Mouse (Mus musculus) forebrain, postnatal 0 days (tissue): ENCODE measurements around the gene Mrps27. TPM values are rescaled to one million over a fixed set of nuclear protein-coding genes. Genes with fewer than 3 reads are reported as not detected.
A peak's percentile ranks its signal among the peaks of the same experiment; 100 is the strongest.

ENCODE experiments used
- ATAC-seq: fragments of 200-750 bp; cut with Nextera tagmentation; 2 replicates; pipeline ENCODE4 v1.8.0; 2017; ENCODE audit warnings: mild to moderate bottlenecking, moderate library complexity
- DNase-seq: peaks from one replicate; pipeline ENCODE4 v3.0.0-alpha.2; 2015
- H3K27ac ChIP-seq: fragments of 300-500 bp; sonication (generic); 2 replicates; pipeline ENCODE4 v1.5.1; 2014; ENCODE audit warnings: low read depth, mild to moderate bottlenecking, antibody characterized with exemption, low read length, moderate library complexity, mixed read lengths
- H3K27me3 ChIP-seq: fragments of 300-500 bp; sonication (generic); 2 replicates; pipeline ENCODE4 v1.6.1; 2014; ENCODE audit warnings: mild to moderate bottlenecking, low read length, mixed read lengths; ENCODE audit not compliant: insufficient read depth
- H3K36me3 ChIP-seq: fragments of 300-500 bp; sonication (generic); 2 replicates; pipeline ENCODE4 v1.6.1; 2014; ENCODE audit warnings: mild to moderate bottlenecking, moderate library complexity; ENCODE audit not compliant: insufficient read depth
- H3K4me1 ChIP-seq: fragments of 300-500 bp; sonication (generic); 2 replicates; pipeline ENCODE4 v1.6.1; 2014; ENCODE audit warnings: antibody characterized with exemption; ENCODE audit not compliant: insufficient read depth
- H3K4me2 ChIP-seq: fragments of 300-500 bp; sonication (generic); 2 replicates; pipeline ENCODE4 v1.6.1; 2014; ENCODE audit warnings: low read depth, mild to moderate bottlenecking, moderate library complexity
- H3K4me3 ChIP-seq: fragments of 300-500 bp; sonication (generic); 2 replicates; pipeline ENCODE4 v1.5.1; 2014; ENCODE audit warnings: low read depth, low read length, mixed read lengths
- H3K9ac ChIP-seq: fragments of 300-500 bp; sonication (generic); 2 replicates; pipeline ENCODE4 v1.6.1; 2014; ENCODE audit warnings: mild to moderate bottlenecking
- H3K9me3 ChIP-seq: fragments of 300-500 bp; sonication (generic); 2 replicates; pipeline ENCODE4 v1.6.1; 2016; ENCODE audit warnings: low read length
- CTCF ChIP-seq: sonication (generic); IDR thresholded peaks from 2 replicates; pipeline ENCODE4 v1.5.1; 2016; ENCODE audit warnings: antibody characterized with exemption, control low read depth, low read depth
- WGBS: fragments of 180-500 bp; shearing (Covaris S2); extraction: QIAGEN DNeasy Blood & Tissue Kit; methylation state at CpG from one replicate; pipeline ENCODE4 v1.1.7; 2014; 5-methylcytosine and 5-hydroxymethylcytosine counted together
- polyA plus RNA-seq: library from polyadenylated mRNA; unstranded; fragments of >200 nt; fragmentation: Nextera tagmentation; extraction: Ambion mirVana; gene quantifications from 2 replicates; pipeline ENCODE4 v1.2.1, GENCODE M21; 2015
- total RNA-seq: library from RNA; depleted of rRNA; stranded (reverse); fragments of >200 nt; gene quantifications from 2 replicates; pipeline ENCODE4 v1.2.3, GENCODE M21; 2014; rRNA removed

Mrps27 gene
- total and polyA plus RNA-seq, 2 experiments from 2014 or later: 23.9 to 39.6 TPM

GRCm38 (mm10) chr13:99452444-99452843, 107.9 kb downstream of the Mrps27 start:
- no peak overlapping the region for H3K27ac ChIP-seq
- H3K4me3 ChIP-seq: no peak overlapping the region
- H3K9me3 ChIP-seq: no peaks in the 10 kb centered on the region
- DNase-seq: no peak
- H3K9ac ChIP-seq: no peak overlapping the region
- no peak for ATAC-seq
- H3K27me3 ChIP-seq: no peaks in the 10 kb centered on the region
- H3K4me1 ChIP-seq: peaks cover 22% of the 10 kb centered on the region
- H3K36me3 ChIP-seq: no peaks in the 10 kb centered on the region
- no peak for TF ChIP-seq CTCF
- H3K4me2 ChIP-seq: no peak overlapping the region
- 82% methylated on average over 3 of the region's 3 CpGs for WGBS

GRCm38 (mm10) chr13:99454977-99455376, 110.4 kb downstream of the Mrps27 start:
- H3K4me1 ChIP-seq: peaks cover 10% of the 10 kb centered on the region; the same call in 1 of the 2 replicates
- no peak overlapping the region for H3K4me3 ChIP-seq
- H3K4me2 ChIP-seq: no peak overlapping the region
- ATAC-seq (no peak), DNase-seq (no peak)
- no peak for TF ChIP-seq CTCF
- WGBS: 73% methylated on average over 7 of the region's 7 CpGs
- no peak overlapping the region for H3K9ac ChIP-seq
- H3K27ac ChIP-seq: no peak overlapping the region
- no peaks in the 10 kb centered on the region for H3K27me3 ChIP-seq
- H3K36me3 ChIP-seq: no peaks in the 10 kb centered on the region
- H3K9me3 ChIP-seq: no peaks in the 10 kb centered on the region

- Histone ChIP-seq H3K4me3 (no peak overlapping the region), H3K27ac (peak overlapping the region; percentile 66), H3K36me3 (peaks cover 5% of the 10 kb centered on the region; the same call in 1 of the 2 replicates), H3K4me2 (no peak overlapping the region), H3K9ac (no peak overlapping the region), H3K27me3 (no peaks in the 10 kb centered on the region), H3K9me3 (no peaks in the 10 kb centered on the region), H3K4me1 (peaks cover 10% of the 10 kb centered on the region; the same call in 1 of the 2 replicates)
- no peak for TF ChIP-seq CTCF
- DNase-seq: peak; percentile 76
- WGBS: 17% methylated on average over 12 of the region's 12 CpGs
- ATAC-seq: peak; percentile 92
These were observed 114.2 kb downstream of the Mrps27 start for GRCm38 (mm10) chr13:99458658-99459386.

DNA sequence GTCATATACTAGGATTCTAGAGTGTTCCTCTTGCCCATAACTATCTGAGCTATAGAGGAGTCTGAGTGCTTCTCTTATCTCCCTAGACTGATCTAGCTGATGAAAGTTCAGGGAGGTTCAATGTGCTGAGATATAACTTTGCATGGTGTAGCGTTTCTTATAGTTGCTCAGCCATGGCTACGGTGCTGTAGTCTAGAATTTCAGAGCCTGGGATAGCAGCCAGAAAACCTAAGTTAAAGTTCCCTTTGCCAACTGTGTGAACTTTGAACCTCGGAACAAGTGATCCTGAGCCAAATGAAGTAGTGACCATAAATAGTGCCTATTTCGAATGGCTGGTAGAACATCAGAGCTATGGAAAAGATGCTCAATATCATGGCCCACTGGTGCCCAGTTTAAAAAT, 115.0 kb downstream of the Mrps27 start:
- Histone ChIP-seq H3K36me3 (peaks cover 5% of the 10 kb centered on the region; the same call in 1 of the 2 replicates), H3K27ac (0 out of 2 replicates have a peak overlapping the region, but pooled peaks have one; percentile 66), H3K9me3 (no peaks in the 10 kb centered on the region), H3K4me1 (peaks cover 10% of the 10 kb centered on the region; the same call in 1 of the 2 replicates), H3K27me3 (no peaks in the 10 kb centered on the region), H3K4me2 (no peak overlapping the region), H3K9ac (no peak overlapping the region), H3K4me3 (no peak overlapping the region)
- no peak for TF ChIP-seq CTCF
- no peak for ATAC-seq
- DNase-seq: no peak
- WGBS: 61% methylated on average over 4 of the region's 4 CpGs

DNA sequence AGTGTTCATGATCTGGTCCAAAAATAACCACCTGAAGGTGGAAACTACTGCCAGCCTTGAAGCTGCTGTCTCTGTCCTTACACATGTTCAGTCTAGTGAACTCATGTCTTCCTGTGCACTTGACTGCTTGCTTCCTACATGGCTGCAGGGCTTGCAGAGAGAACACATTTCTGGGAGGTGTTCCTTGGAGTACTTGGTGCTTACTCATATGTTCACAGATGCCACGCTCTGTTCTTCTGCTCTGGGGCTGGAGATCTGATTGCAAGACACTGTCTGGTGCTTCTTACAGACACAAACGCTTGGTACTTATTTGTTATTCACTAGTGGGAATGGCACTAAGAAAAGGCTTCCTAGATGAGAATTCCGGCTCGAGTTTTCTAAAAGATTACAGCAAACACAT, 117.3 kb downstream of the Mrps27 start:
- ATAC-seq: no peak

DNA sequence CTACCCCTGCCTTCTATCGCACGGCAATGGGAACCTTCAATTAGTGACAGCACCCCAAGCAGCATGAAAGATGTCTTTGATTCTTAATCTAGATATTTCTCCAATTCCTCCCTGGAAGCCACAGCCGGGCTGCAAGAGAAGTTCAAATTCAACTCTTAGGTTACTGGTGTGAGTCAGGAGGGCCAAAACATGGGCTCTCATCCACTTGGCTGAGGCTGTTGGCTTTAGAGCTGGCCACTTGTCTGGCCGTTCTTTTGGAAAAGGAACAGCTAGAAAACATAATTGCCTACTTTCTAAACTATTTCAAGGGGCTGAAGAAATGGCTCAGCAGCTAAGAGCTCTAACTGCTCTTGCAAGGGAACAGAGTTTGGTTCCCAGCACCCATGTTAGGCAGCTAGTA, 120.0 kb downstream of the Mrps27 start:
- H3K27me3 ChIP-seq: no peaks in the 10 kb centered on the region
- H3K4me2 ChIP-seq: no peak overlapping the region
- no peak overlapping the region for H3K27ac ChIP-seq
- TF ChIP-seq CTCF: no peak
- peaks cover 5% of the 10 kb centered on the region; the same call in 1 of the 2 replicates for H3K36me3 ChIP-seq
- no peaks in the 10 kb centered on the region for H3K9me3 ChIP-seq
- no peak overlapping the region for H3K9ac ChIP-seq
- DNase-seq (no peak), ATAC-seq (no peak)
- H3K4me3 ChIP-seq: no peak overlapping the region
- no peaks in the 10 kb centered on the region for H3K4me1 ChIP-seq
- WGBS: 65% methylated on average over 4 of the region's 4 CpGs

More for the DNA sequence above, 117.3 kb downstream of the Mrps27 start:
- DNase-seq: no peak
- H3K4me2 ChIP-seq: no peak overlapping the region
- no peaks in the 10 kb centered on the region for H3K27me3 ChIP-seq
- no peak overlapping the region for H3K27ac ChIP-seq
- peaks cover 5% of the 10 kb centered on the region; the same call in 1 of the 2 replicates for H3K36me3 ChIP-seq
- H3K4me3 ChIP-seq: no peak overlapping the region
- WGBS: 90% methylated on average over 4 of the region's 4 CpGs
- H3K9me3 ChIP-seq: no peaks in the 10 kb centered on the region
- TF ChIP-seq CTCF: no peak
- H3K4me1 ChIP-seq: 0 out of 2 replicates have a peak, but pooled peaks cover 4% of the 10 kb centered on the region
- no peak overlapping the region for H3K9ac ChIP-seq

Other genes starting within 250 kb of the Mrps27 start
- gene Zfp366, start 160.0 kb upstream of the Mrps27 start, total RNA-seq: 1.8 and 3.0 TPM in 2 replicates
- gene Zfp366, start 160.0 kb upstream of the Mrps27 start, polyA plus RNA-seq: 0.41 and 0.47 TPM in 2 replicates
- gene Ptcd2, start 81 bp upstream of the Mrps27 start, total RNA-seq: 47.6 and 50.6 TPM in 2 replicates
- 57.6 and 59.2 TPM in 2 replicates for gene Ptcd2, start 81 bp upstream of the Mrps27 start, polyA plus RNA-seq
- 589 and 781 TPM in 2 replicates for gene Map1b, start 171.8 kb downstream of the Mrps27 start, total RNA-seq
- 1,169 and 2,082 TPM in 2 replicates for gene Map1b, start 171.8 kb downstream of the Mrps27 start, polyA plus RNA-seq